Mouse (Mus musculus) thymus, adult 2 months (tissue): Measurements from ENCODE around the gene Scn11a.

Source experiments
- CTCF ChIP-seq: fragments of 200-500 bp; IDR thresholded peaks from 2 replicates; pipeline ENCODE4 v1.5.1; 2012; ENCODE audit warnings: mild to moderate bottlenecking, control low read depth, low read length, moderate library complexity, borderline replicate concordance; ENCODE audit not compliant: control insufficient read depth, poor library complexity, insufficient read depth; ENCODE audit errors: extremely low read depth
- POLR2A ChIP-seq: fragments of 200-500 bp; IDR thresholded peaks from 2 replicates; pipeline ENCODE4 v1.6.1; 2012; ENCODE audit warnings: mild to moderate bottlenecking, low read length, control low read depth, moderate library complexity; ENCODE audit not compliant: control insufficient read depth, poor library complexity, insufficient read depth; ENCODE audit errors: extremely low read depth

- TF ChIP-seq CTCF: no peak
- no peak for TF ChIP-seq POLR2A
Measured at GRCm38 (mm10) chr9:119844724-119845123, 19.5 kb upstream of the Scn11a start.
